Mouse (Mus musculus) MEL (cell line): ENCODE measurements around the gene Btd. TPM values are rescaled to one million over a fixed set of nuclear protein-coding genes. Genes with fewer than 3 reads are reported as not detected.

Experiments
- DNase-seq: peaks from one replicate; pipeline ENCODE4 v3.0.0; 2011; ENCODE audit warnings: low read depth, low spot score
- H3K27ac ChIP-seq: 2 replicates; pipeline ENCODE4 v1.5.1; 2012; ENCODE audit warnings: low read depth, mild to moderate bottlenecking, control low read depth, low read length, moderate library complexity; ENCODE audit not compliant: control insufficient read depth
- H3K27me3 ChIP-seq, 2 experiments: fragments of 150-350 bp in 1 of 2; sonication (generic) in 1 of 2; 2 replicates each; pipeline ENCODE4 v1.6.1; 2012; ENCODE audit warnings: low read length in 2 of 2, mild to moderate bottlenecking in 2 of 2, improper control_type of control experiment in 1 of 2, moderate library complexity in 1 of 2; ENCODE audit not compliant: insufficient read depth in 2 of 2, control insufficient read depth in 1 of 2
- H3K36me3 ChIP-seq, 2 experiments: 2 replicates each; pipeline ENCODE4 v1.6.1; 2012 to 2014; ENCODE audit warnings: low read length in 2 of 2, improper control_type of control experiment in 1 of 2, inconsistent platforms in 1 of 2, mild to moderate bottlenecking in 1 of 2; ENCODE audit not compliant: insufficient read depth in 2 of 2, control insufficient read depth in 1 of 2
- H3K4me1 ChIP-seq, 2 experiments: fragments of 150-350 bp in 1 of 2; sonication (generic) in 1 of 2; 2 replicates each; pipeline ENCODE4 v1.6.1; 2012; ENCODE audit warnings: low read length in 2 of 2, improper control_type of control experiment in 1 of 2, mild to moderate bottlenecking in 1 of 2; ENCODE audit not compliant: insufficient read depth in 2 of 2, control insufficient read depth in 1 of 2
- H3K4me3 ChIP-seq, 2 experiments: fragments of 150-350 bp in 1 of 2; sonication (generic) in 1 of 2; 2 replicates each; pipeline ENCODE4 v1.5.1; 2012; ENCODE audit warnings: low read depth in 2 of 2, low read length in 2 of 2, mild to moderate bottlenecking in 2 of 2, moderate library complexity in 2 of 2, control low read depth in 1 of 2, improper control_type of control experiment in 1 of 2; ENCODE audit not compliant: control insufficient read depth in 1 of 2, insufficient read depth in 1 of 2
- H3K79me2 ChIP-seq: 2 replicates; pipeline ENCODE4 v1.6.1; 2012; ENCODE audit warnings: mild to moderate bottlenecking, low read length, moderate library complexity; ENCODE audit not compliant: control insufficient read depth, poor library complexity, insufficient read depth
- H3K9ac ChIP-seq: 2 replicates; pipeline ENCODE4 v1.6.1; 2012; ENCODE audit warnings: low read depth, mild to moderate bottlenecking, control low read depth, low read length, moderate library complexity; ENCODE audit not compliant: control insufficient read depth, poor library complexity, severe bottlenecking
- H3K9me3 ChIP-seq: fragments of 150-350 bp; sonication (generic); replicated peaks from 2 replicates; pipeline ENCODE4 v1.6.1; 2012; ENCODE audit warnings: mild to moderate bottlenecking, low read length, improper control_type of control experiment, moderate library complexity; ENCODE audit not compliant: insufficient read depth
- EP300 ChIP-seq, 2 experiments: IDR thresholded peaks; 2 replicates each; pipeline ENCODE4 v1.6.1; 2011; ENCODE audit warnings: improper control_type of control experiment in 2 of 2, low read length in 2 of 2, low read depth in 1 of 2, mild to moderate bottlenecking in 1 of 2
- ETS1 ChIP-seq: IDR thresholded peaks from 2 replicates; pipeline ENCODE4 v1.6.1; 2012; ENCODE audit warnings: low read depth, mild to moderate bottlenecking, inconsistent platforms, low read length, improper control_type of control experiment, moderate library complexity
- GATA1 ChIP-seq: IDR thresholded peaks from 2 replicates; pipeline ENCODE4 v1.6.1; 2011; ENCODE audit warnings: low read depth, low read length, improper control_type of control experiment
- MAZ ChIP-seq: IDR thresholded peaks from 2 replicates; pipeline ENCODE4 v1.6.1; 2012; ENCODE audit warnings: low read depth, mild to moderate bottlenecking, inconsistent platforms, low read length, improper control_type of control experiment
- MEF2A ChIP-seq: IDR thresholded peaks from 2 replicates; pipeline ENCODE4 v1.6.1; 2014; ENCODE audit warnings: low read depth, mild to moderate bottlenecking, inconsistent platforms, low read length, improper control_type of control experiment; ENCODE audit not compliant: poor library complexity, insufficient replicate concordance, severe bottlenecking; ENCODE audit errors: extremely low read depth
- MXI1 ChIP-seq: IDR thresholded peaks from 2 replicates; pipeline ENCODE4 v1.6.1; 2011; ENCODE audit warnings: mild to moderate bottlenecking, low read depth, low read length, improper control_type of control experiment
- MYB ChIP-seq: IDR thresholded peaks from 2 replicates; pipeline ENCODE4 v1.6.1; 2011; ENCODE audit warnings: mild to moderate bottlenecking, low read depth, low read length, improper control_type of control experiment
- MYC ChIP-seq: IDR thresholded peaks from 2 replicates; pipeline ENCODE4 v1.6.1; 2011; ENCODE audit warnings: low read depth, mild to moderate bottlenecking, low read length, improper control_type of control experiment, moderate library complexity
- RCOR1 ChIP-seq: IDR thresholded peaks from 2 replicates; pipeline ENCODE4 v1.6.1; 2012; ENCODE audit warnings: low read depth, mild to moderate bottlenecking, inconsistent platforms, low read length, improper control_type of control experiment
- SIN3A ChIP-seq: IDR thresholded peaks from 2 replicates; pipeline ENCODE4 v1.6.1; 2012; ENCODE audit warnings: low read length, improper control_type of control experiment, inconsistent platforms
- TAL1 ChIP-seq: IDR thresholded peaks from 2 replicates; pipeline ENCODE4 v1.6.1; 2012; ENCODE audit warnings: mild to moderate bottlenecking, inconsistent platforms, low read length, moderate library complexity, mixed read lengths
- TCF12 ChIP-seq: IDR thresholded peaks from 2 replicates; pipeline ENCODE4 v1.6.1; 2014; ENCODE audit warnings: low read depth, mild to moderate bottlenecking, inconsistent platforms, low read length, improper control_type of control experiment, moderate library complexity
- USF1 ChIP-seq: IDR thresholded peaks from 2 replicates; pipeline ENCODE4 v1.6.1; 2014; ENCODE audit warnings: low read depth, mild to moderate bottlenecking, inconsistent platforms, low read length, improper control_type of control experiment, moderate library complexity
- ZMIZ1 ChIP-seq: IDR thresholded peaks from 2 replicates; pipeline ENCODE4 v1.6.1; 2012; ENCODE audit warnings: low read depth, mild to moderate bottlenecking, inconsistent platforms, low read length, improper control_type of control experiment, moderate library complexity
- polyA plus RNA-seq, 2 experiments: library from polyadenylated mRNA; stranded (reverse) in 1 of 2; unstranded in 1 of 2; fragments of >175 nt in 1 of 2; fragments of >200 nt in 1 of 2; gene quantifications; 2 replicates each; pipeline versions ENCODE4 v1.2.1 to v1.2.4; 2012; ENCODE audit warnings: low replicate concordance in 2 of 2, low read depth in 1 of 2; ENCODE audit not compliant: insufficient read length in 2 of 2, insufficient read depth in 1 of 2, missing spikeins in 1 of 2
- total RNA-seq: library from RNA; depleted of rRNA; stranded (reverse); fragments of 300-350 nt; gene quantifications from 2 replicates; pipeline ENCODE4 v1.2.3, GENCODE M21; 2012; rRNA removed

The Btd gene
- total and polyA plus RNA-seq, 3 experiments: 7.2 to 12.9 TPM; not detected in 1

GRCm38 (mm10) chr14:31715669-31716068, 74.8 kb downstream of the Btd start:
- TF ChIP-seq EP300 (IDR thresholded peaks at IDR 0.05; ENCODE audit: low read depth in 1 of 2, low read length in 2 of 2) (peak; percentile 27 to 77; a peak in 3 of 4 replicates), MYB (0 out of 2 replicates have a peak, but pooled peaks have one; percentile 11), TCF12 (peak; percentile 57; the same call in 1 of the 2 replicates), GATA1 (0 out of 2 replicates have a peak, but pooled peaks have one; percentile 22), USF1 (no peak)
- Histone ChIP-seq H3K9me3 (no peaks in the 10 kb centered on the region), H3K36me3 (peaks cover 50 to 56% of the 10 kb centered on the region in 2 experiments), H3K9ac (no peak overlapping the region), H3K4me1 (peaks cover 24 to 41% of the 10 kb centered on the region in 2 experiments), H3K79me2 (no peaks in the 10 kb centered on the region), H3K27me3 (no peaks in the 10 kb centered on the region), H3K4me3 (no peak overlapping the region), H3K27ac (no peak overlapping the region)
- DNase-seq: no peak

- Histone ChIP-seq H3K36me3 (peaks cover 55 to 61% of the 10 kb centered on the region in 2 experiments), H3K4me1 (peaks cover 30 to 51% of the 10 kb centered on the region in 2 experiments), H3K4me3 (no peak overlapping the region), H3K9ac (0 out of 2 replicates have a peak overlapping the region, but pooled peaks have one; percentile 13), H3K27me3 (no peaks in the 10 kb centered on the region), H3K9me3 (no peaks in the 10 kb centered on the region), H3K27ac (peak overlapping the region; percentile 89), H3K79me2 (no peaks in the 10 kb centered on the region)
- TF ChIP-seq MYB (peak; percentile 37; the same call in 1 of the 2 replicates), GATA1 (peak; percentile 95), EP300 (IDR thresholded peaks at IDR 0.05; ENCODE audit: low read depth in 1 of 2, low read length in 2 of 2) (peak; percentile 92 to 93), MAZ (no peak; the same call in 1 of the 2 replicates), TAL1 (peak; percentile 55), MYC (peak; percentile 21; the same call in 1 of the 2 replicates), TCF12 (peak; percentile 88), RCOR1 (peak; percentile 65), ZMIZ1 (no peak), SIN3A (peak; percentile 70), ETS1 (peak; percentile 70; the same call in 1 of the 2 replicates), MXI1 (peak; percentile 58; the same call in 1 of the 2 replicates), MEF2A (no peak)
- peak; percentile 86 for DNase-seq
These were observed 76.5 kb downstream of the Btd start for GRCm38 (mm10) chr14:31717360-31717759.

Other genes with a start within 250 kb of the Btd start
- 0.19 and 0.36 TPM in 2 replicates for gene Sh3bp5, start 204.9 kb upstream of the Btd start, total RNA-seq
- 1 to 10 TPM in 1 of 2 experiments, not detected in 1; 1.0 TPM for gene Sh3bp5, start 204.9 kb upstream of the Btd start, polyA plus RNA-seq
- gene Eaf1, start 146.6 kb upstream of the Btd start, total RNA-seq: 44.4 and 50.6 TPM in 2 replicates
- 10 to 100 TPM in 1 of 2 experiments, not detected in 1; 67.2 TPM for gene Eaf1, start 146.6 kb upstream of the Btd start, polyA plus RNA-seq
- gene Mettl6, start 146.0 kb upstream of the Btd start, total RNA-seq: 35.6 TPM in 2 replicates
- gene Mettl6, start 146.0 kb upstream of the Btd start, polyA plus RNA-seq: 10 to 100 TPM in 1 of 2 experiments, not detected in 1; 39.2 TPM
- not detected in 2 replicates for gene Colq, start 49.7 kb upstream of the Btd start, total RNA-seq
- gene Colq, start 49.7 kb upstream of the Btd start, polyA plus RNA-seq: not detected
- gene Gm49387, start 150 bp upstream of the Btd start, total RNA-seq: not detected in 2 replicates
- under 1 TPM in 1 of 2 experiments, not detected in 1; 0.14 TPM for gene Gm49387, start 150 bp upstream of the Btd start, polyA plus RNA-seq
- 7.7 and 9.2 TPM in 2 replicates for gene Hacl1, start 258 bp downstream of the Btd start, total RNA-seq
- 10 to 100 TPM in 1 of 2 experiments, not detected in 1; 13.3 TPM for gene Hacl1, start 258 bp downstream of the Btd start, polyA plus RNA-seq
- 32.5 and 33.2 TPM in 2 replicates for gene Ankrd28, start 189.6 kb downstream of the Btd start, total RNA-seq
- gene Ankrd28, start 189.6 kb downstream of the Btd start, polyA plus RNA-seq: 10 to 100 TPM; 38.8 to 41.2 TPM